Mouse (Mus musculus): ENCODE results near the gene Rpl18. TPM values are rescaled to one million over a fixed set of nuclear protein-coding genes. Genes with fewer than 3 reads are reported as not detected.

Rpl18 gene
- polyA plus RNA-seq, 1 experiment from 2014 or later: 1,026 TPM

DNA sequence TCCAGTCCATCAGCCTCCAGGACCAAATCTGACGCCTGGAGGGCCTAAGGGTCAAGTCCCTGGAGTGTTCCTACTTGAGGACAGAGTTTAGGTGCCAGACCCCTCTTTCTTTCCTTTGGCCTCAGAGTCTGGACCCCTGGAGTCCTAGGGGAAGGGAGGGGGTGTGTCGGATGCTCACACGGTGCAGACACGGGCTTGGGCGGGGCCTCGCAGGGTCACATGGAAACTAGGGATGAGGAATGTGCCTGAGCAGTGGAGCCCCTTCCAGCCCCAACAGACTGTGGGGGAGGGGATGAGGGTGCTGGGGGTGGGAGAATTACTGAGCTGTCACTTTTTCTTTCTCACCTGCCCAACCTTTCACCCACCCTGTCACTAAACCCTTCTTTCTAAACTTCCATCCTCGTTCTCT, 9.4 kb upstream of the Rpl18 start:
- no peaks in the 10 kb centered on the region for H3K9me3 ChIP-seq (replicated peaks; ENCODE audit: control insufficient read depth, low read length)
- peak; percentile 72 for DNase-seq (ENCODE audit: low spot score)
- no peak overlapping the region for H3K27ac ChIP-seq (replicated peaks; ENCODE audit: low read depth, low read length)
- H3K4me2 ChIP-seq (ENCODE audit: low read depth, low read length): peak overlapping the region; percentile 95
- no peaks in the 10 kb centered on the region; the same call in 1 of the 2 replicates for H3K27me3 ChIP-seq (ENCODE audit: control insufficient read depth, insufficient read depth, low read length)
- ATAC-seq (replicated peaks; ENCODE audit: insufficient number of reproducible peaks, low FRiP score, low TSS enrichment, low read depth): no peak
- H3K4me3 ChIP-seq (ENCODE audit: low read depth, low read length): peak overlapping the region; percentile 56
- no peaks in the 10 kb centered on the region for H3K36me3 ChIP-seq (replicated peaks; ENCODE audit: control insufficient read depth, insufficient read depth, low read depth, low read length)
- peak overlapping the region; percentile 64 for H3K9ac ChIP-seq (replicated peaks; ENCODE audit: low read length)
- peaks cover 15% of the 10 kb centered on the region for H3K4me1 ChIP-seq (ENCODE audit: control insufficient read depth, insufficient read depth, low read length)
- 0% methylated on average over 7 of the region's 7 CpGs for WGBS

DNA sequence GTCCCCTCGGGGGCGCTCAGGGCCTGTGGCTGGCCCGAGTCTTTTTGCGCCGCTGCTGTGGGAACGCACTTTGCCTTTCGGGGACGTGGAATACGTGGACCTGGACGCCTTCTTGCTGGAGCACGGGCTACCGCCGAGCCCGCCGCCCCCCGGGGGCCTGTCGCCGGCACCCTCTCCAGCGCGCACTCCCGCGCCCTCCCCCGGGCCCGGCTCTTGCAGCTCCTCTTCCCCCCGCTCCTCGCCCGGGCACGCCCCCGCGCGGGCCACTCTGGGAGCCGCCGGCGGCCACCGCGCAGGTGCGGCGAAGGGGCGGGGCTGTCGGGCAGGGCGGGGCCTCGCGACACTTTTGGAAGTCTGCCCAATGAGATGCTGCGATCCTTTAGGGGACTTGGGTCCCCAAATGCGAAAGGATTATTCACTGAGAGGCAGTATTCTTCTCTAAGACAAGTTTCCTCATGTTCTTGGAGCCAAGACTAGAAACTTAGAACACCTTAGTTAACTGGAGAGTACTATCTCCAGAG, 8.5 kb upstream of the Rpl18 start:
- ATAC-seq (replicated peaks; ENCODE audit: insufficient number of reproducible peaks, low FRiP score, low TSS enrichment, low read depth): no peak
- Histone ChIP-seq H3K9me3 (replicated peaks; ENCODE audit: control insufficient read depth, low read length) (no peaks in the 10 kb centered on the region), H3K4me3 (ENCODE audit: low read depth, low read length) (peak overlapping the region; percentile 56), H3K4me1 (ENCODE audit: control insufficient read depth, insufficient read depth, low read length) (peaks cover 15% of the 10 kb centered on the region), H3K27ac (replicated peaks; ENCODE audit: low read depth, low read length) (peak overlapping the region; percentile 31; the same call in 1 of the 2 replicates), H3K36me3 (replicated peaks; ENCODE audit: control insufficient read depth, insufficient read depth, low read depth, low read length) (peaks cover under 1% of the 10 kb centered on the region), H3K27me3 (ENCODE audit: control insufficient read depth, insufficient read depth, low read length) (no peaks in the 10 kb centered on the region), H3K4me2 (ENCODE audit: low read depth, low read length) (peak overlapping the region; percentile 95), H3K9ac (replicated peaks; ENCODE audit: low read length) (peak overlapping the region; percentile 64)
- DNase-seq (ENCODE audit: low spot score): peak; percentile 86
- WGBS: under 1% methylated on average over 42 of the region's 45 CpGs

DNA sequence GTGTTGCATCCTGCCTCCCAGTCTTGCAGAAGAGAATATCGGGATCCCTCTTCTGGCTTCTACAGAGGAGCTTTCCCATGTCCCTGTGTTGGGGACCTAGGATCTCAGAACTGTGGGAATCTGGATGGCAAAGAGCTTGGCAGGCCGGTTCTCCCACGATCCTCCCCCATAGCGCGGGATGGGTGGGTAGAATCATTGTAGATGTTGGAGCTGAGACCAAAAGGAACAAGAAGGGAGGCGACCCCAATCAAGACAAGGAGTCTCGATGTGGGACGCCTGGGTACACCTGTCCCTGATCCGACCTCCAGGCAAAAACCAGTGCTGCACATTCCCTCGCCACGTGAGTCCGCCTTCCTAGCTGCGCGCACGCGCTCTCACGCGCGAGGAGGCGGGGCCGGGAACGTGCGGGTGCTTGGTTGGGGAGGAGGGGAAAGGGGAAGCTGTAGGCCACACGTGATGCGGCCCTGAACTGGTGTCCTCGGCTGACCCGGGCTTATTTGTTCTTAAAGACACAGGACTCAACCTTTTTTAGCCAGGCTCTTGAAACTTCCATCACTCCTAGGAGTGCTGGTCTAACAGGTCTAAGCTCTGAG, 7.8 kb upstream of the Rpl18 start:
- peak overlapping the region; percentile 56 for H3K4me3 ChIP-seq (ENCODE audit: low read depth, low read length)
- ATAC-seq (replicated peaks; ENCODE audit: insufficient number of reproducible peaks, low FRiP score, low TSS enrichment, low read depth) (no peak), DNase-seq (ENCODE audit: low spot score) (peak; percentile 91)
- peaks cover 15% of the 10 kb centered on the region for H3K4me1 ChIP-seq (ENCODE audit: control insufficient read depth, insufficient read depth, low read length)
- peak overlapping the region; percentile 31 for H3K27ac ChIP-seq (replicated peaks; ENCODE audit: low read depth, low read length)
- peak overlapping the region; percentile 29 for H3K9ac ChIP-seq (replicated peaks; ENCODE audit: low read length)
- peak overlapping the region; percentile 95 for H3K4me2 ChIP-seq (ENCODE audit: low read depth, low read length)
- under 1% methylated on average over 27 of the region's 27 CpGs for WGBS
- no peaks in the 10 kb centered on the region for H3K9me3 ChIP-seq (replicated peaks; ENCODE audit: control insufficient read depth, low read length)
- no peaks in the 10 kb centered on the region for H3K27me3 ChIP-seq (ENCODE audit: control insufficient read depth, insufficient read depth, low read length)
- peaks cover 7% of the 10 kb centered on the region for H3K36me3 ChIP-seq (replicated peaks; ENCODE audit: control insufficient read depth, insufficient read depth, low read depth, low read length)

GRCm38 (mm10) chr7:45708221-45708761, 7.0 kb upstream of the Rpl18 start:
- Histone ChIP-seq H3K9me3 (replicated peaks; ENCODE audit: control insufficient read depth, low read length) (no peaks in the 10 kb centered on the region), H3K27me3 (ENCODE audit: control insufficient read depth, insufficient read depth, low read length) (no peaks in the 10 kb centered on the region), H3K4me3 (ENCODE audit: low read depth, low read length) (no peak overlapping the region), H3K9ac (replicated peaks; ENCODE audit: low read length) (no peak overlapping the region), H3K36me3 (replicated peaks; ENCODE audit: control insufficient read depth, insufficient read depth, low read depth, low read length) (peaks cover 11% of the 10 kb centered on the region), H3K4me1 (ENCODE audit: control insufficient read depth, insufficient read depth, low read length) (peaks cover 15% of the 10 kb centered on the region), H3K27ac (replicated peaks; ENCODE audit: low read depth, low read length) (0 out of 2 replicates have a peak overlapping the region, but pooled peaks have one; percentile 31), H3K4me2 (ENCODE audit: low read depth, low read length) (peak overlapping the region; percentile 95)
- DNase-seq (ENCODE audit: low spot score) (peak; percentile 48), ATAC-seq (replicated peaks; ENCODE audit: insufficient number of reproducible peaks, low FRiP score, low TSS enrichment, low read depth) (no peak)
- 41% methylated on average over 13 of the region's 13 CpGs for WGBS

GRCm38 (mm10) chr7:45709036-45709435, 6.2 kb upstream of the Rpl18 start:
- 62% methylated on average over 6 of the region's 6 CpGs for WGBS
- Histone ChIP-seq H3K36me3 (replicated peaks; ENCODE audit: control insufficient read depth, insufficient read depth, low read depth, low read length) (peaks cover 11% of the 10 kb centered on the region), H3K9me3 (replicated peaks; ENCODE audit: control insufficient read depth, low read length) (no peaks in the 10 kb centered on the region), H3K27ac (replicated peaks; ENCODE audit: low read depth, low read length) (no peak overlapping the region), H3K4me2 (ENCODE audit: low read depth, low read length) (no peak overlapping the region; the same call in 1 of the 2 replicates), H3K4me1 (ENCODE audit: control insufficient read depth, insufficient read depth, low read length) (peaks cover 13% of the 10 kb centered on the region), H3K4me3 (ENCODE audit: low read depth, low read length) (no peak overlapping the region), H3K27me3 (ENCODE audit: control insufficient read depth, insufficient read depth, low read length) (no peaks in the 10 kb centered on the region), H3K9ac (replicated peaks; ENCODE audit: low read length) (no peak overlapping the region)
- DNase-seq (ENCODE audit: low spot score) (peak; percentile 60), ATAC-seq (replicated peaks; ENCODE audit: insufficient number of reproducible peaks, low FRiP score, low TSS enrichment, low read depth) (no peak)

DNA sequence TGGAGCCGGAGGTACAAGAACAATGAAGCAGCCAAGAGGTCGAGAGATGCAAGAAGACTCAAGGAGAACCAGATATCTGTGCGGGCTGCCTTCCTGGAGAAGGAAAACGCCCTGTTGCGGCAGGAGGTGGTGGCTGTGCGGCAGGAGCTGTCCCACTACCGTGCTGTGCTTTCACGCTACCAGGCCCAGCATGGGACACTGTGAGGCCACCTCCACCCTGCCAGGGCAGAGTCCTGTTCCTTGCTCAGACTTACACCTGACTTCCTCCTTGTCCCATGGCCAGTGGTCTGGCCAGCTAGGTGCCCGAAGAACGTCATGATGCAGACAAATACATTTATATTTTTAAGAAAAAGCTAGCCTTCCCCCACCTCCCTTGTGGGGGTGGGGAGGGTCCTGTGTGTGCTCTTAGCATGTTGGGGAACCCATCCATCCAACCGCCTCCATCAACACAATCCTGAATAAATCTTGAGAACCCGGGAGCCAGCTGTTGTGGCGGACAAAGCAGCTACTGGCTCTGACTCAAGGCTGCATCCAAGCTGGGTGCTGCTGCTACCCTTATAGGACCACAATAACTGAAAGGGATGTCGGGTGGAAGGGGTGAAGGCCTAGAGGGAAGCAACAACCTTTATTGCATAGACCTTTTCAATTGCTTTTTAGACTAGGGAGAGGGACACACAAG, 5.4 kb upstream of the Rpl18 start:
- no peak for ATAC-seq (replicated peaks; ENCODE audit: insufficient number of reproducible peaks, low FRiP score, low TSS enrichment, low read depth)

DNA sequence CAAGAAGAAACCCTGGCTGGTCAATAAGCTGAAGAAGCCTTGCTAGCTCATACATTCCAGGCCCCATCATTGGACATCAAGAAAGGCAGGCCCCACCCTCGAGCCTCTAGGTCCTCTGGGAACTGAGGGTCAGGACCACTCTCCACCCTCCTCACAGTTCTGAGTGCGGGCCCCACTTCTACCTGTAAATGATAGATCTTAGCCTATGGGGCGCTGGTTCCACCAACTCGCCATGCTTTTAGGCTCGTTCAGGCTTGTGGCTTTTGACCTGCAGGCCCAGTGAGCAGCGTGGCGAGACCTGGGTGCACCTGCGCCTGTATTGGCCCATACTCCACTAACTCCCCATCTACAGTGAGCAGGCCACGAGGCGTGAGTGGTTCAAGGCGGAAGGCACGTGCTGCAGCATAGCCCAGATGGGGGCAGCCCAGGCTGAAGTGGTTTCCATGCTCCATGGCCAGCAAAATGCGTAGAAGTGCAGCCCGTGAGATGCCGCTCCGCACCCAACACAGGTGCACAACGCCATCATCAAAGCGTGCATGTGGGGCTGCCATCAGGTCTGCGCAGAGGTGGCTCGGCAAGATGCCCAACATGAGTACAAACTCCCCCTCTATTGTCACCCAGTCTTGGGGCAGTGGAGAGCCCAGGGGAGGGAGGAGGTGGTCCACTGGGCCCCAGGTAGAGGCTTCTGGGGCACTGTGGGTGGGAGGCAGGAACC, 4.6 kb upstream of the Rpl18 start:
- Histone ChIP-seq H3K27me3 (ENCODE audit: control insufficient read depth, insufficient read depth, low read length) (no peaks in the 10 kb centered on the region), H3K27ac (replicated peaks; ENCODE audit: low read depth, low read length) (no peak overlapping the region), H3K4me3 (ENCODE audit: low read depth, low read length) (no peak overlapping the region), H3K9ac (replicated peaks; ENCODE audit: low read length) (no peak overlapping the region), H3K9me3 (replicated peaks; ENCODE audit: control insufficient read depth, low read length) (no peaks in the 10 kb centered on the region), H3K4me1 (ENCODE audit: control insufficient read depth, insufficient read depth, low read length) (peaks cover 15% of the 10 kb centered on the region), H3K4me2 (ENCODE audit: low read depth, low read length) (no peak overlapping the region), H3K36me3 (replicated peaks; ENCODE audit: control insufficient read depth, insufficient read depth, low read depth, low read length) (peaks cover 11% of the 10 kb centered on the region)
- 90% methylated on average over 20 of the region's 20 CpGs for WGBS
- ATAC-seq (replicated peaks; ENCODE audit: insufficient number of reproducible peaks, low FRiP score, low TSS enrichment, low read depth): no peak
- no peak for DNase-seq (ENCODE audit: low spot score)

More for the DNA sequence above, 5.4 kb upstream of the Rpl18 start:
- H3K4me1 ChIP-seq (ENCODE audit: control insufficient read depth, insufficient read depth, low read length): peaks cover 14% of the 10 kb centered on the region
- H3K4me3 ChIP-seq (ENCODE audit: low read depth, low read length): no peak overlapping the region
- H3K27ac ChIP-seq (replicated peaks; ENCODE audit: low read depth, low read length): no peak overlapping the region
- no peak for DNase-seq (ENCODE audit: low spot score)
- H3K27me3 ChIP-seq (ENCODE audit: control insufficient read depth, insufficient read depth, low read length): no peaks in the 10 kb centered on the region
- H3K9me3 ChIP-seq (replicated peaks; ENCODE audit: control insufficient read depth, low read length): no peaks in the 10 kb centered on the region
- 76% methylated on average over 14 of the region's 14 CpGs for WGBS
- peaks cover 11% of the 10 kb centered on the region for H3K36me3 ChIP-seq (replicated peaks; ENCODE audit: control insufficient read depth, insufficient read depth, low read depth, low read length)
- H3K4me2 ChIP-seq (ENCODE audit: low read depth, low read length): no peak overlapping the region
- no peak overlapping the region for H3K9ac ChIP-seq (replicated peaks; ENCODE audit: low read length)
